Mouse (Mus musculus): ENCODE results near the gene Syce3. TPM values are rescaled to one million over a fixed set of nuclear protein-coding genes. Genes with fewer than 3 reads are reported as not detected.

The Syce3 gene
- total RNA-seq, 1 experiment = 4.5 TPM

GRCm38 (mm10) chr15:89426716-89427115 lies 16.4 kb upstream of the Syce3 start:
- H3K27ac ChIP-seq (ENCODE audit: insufficient read depth, low read depth, low read length, poor library complexity, severe bottlenecking) = no peak overlapping the region

GRCm38 (mm10) chr15:89425711-89426121 lies 15.4 kb upstream of the Syce3 start, which contains the start of gene Cpt1b:
Gene Cpt1b, minus strand, starts transcription at chr15:89425863.
- peaks cover 10% of the 10 kb centered on the region; the same call in 1 of the 2 replicates for H3K36me3 ChIP-seq (ENCODE audit: control insufficient read depth, insufficient read depth, low read length, poor library complexity, severe bottlenecking)
- H3K9me3 ChIP-seq (ENCODE audit: control insufficient read depth, insufficient read depth, low read depth, low read length) = no peaks in the 10 kb centered on the region
- DNase-seq (ENCODE audit: low read depth, low spot score) = no peak
- H3K27ac ChIP-seq (ENCODE audit: insufficient read depth, low read depth, low read length, poor library complexity, severe bottlenecking) = peak within 1 kb of the TSS; percentile 55; the same call in 1 of the 2 replicates
- peak within 1 kb of the TSS; percentile 16 for H3K9ac ChIP-seq (ENCODE audit: insufficient read depth, low read depth, low read length, poor library complexity, severe bottlenecking)
- in situ Hi-C loops (cut with MboI; ENCODE audit: low sequenced_read_pairs in 2 of 2, unreplicated experiment in 2 of 2) = no loop called here
- TF ChIP-seq HCFC1 (IDR thresholded peaks at IDR 0.05; ENCODE audit: borderline replicate concordance, insufficient read depth, low read length) = no peak
- no peak for TF ChIP-seq CHD2 (IDR thresholded peaks at IDR 0.05; ENCODE audit: low read depth, low read length)
- peak within 1 kb of the TSS; percentile 22 to 54; a peak in 3 of 4 replicates for H3K4me3 ChIP-seq (ENCODE audit: insufficient read depth in 1 of 2, low read depth in 1 of 2, low read length in 2 of 2, poor library complexity in 1 of 2, severe bottlenecking in 1 of 2)
- peaks cover 2 to 12% of the 10 kb centered on the region in 2 experiments; a peak in 3 of 4 replicates for H3K4me1 ChIP-seq (ENCODE audit: control insufficient read depth in 2 of 2, insufficient read depth in 2 of 2, low read length in 2 of 2, poor library complexity in 1 of 2)

More at GRCm38 (mm10) chr15:89426716-89427115, 16.4 kb upstream of the Syce3 start:
- in situ Hi-C loops (cut with MboI; ENCODE audit: low sequenced_read_pairs in 2 of 2, unreplicated experiment in 2 of 2) = no loop called here
- no peak for TF ChIP-seq CHD2 (IDR thresholded peaks at IDR 0.05; ENCODE audit: low read depth, low read length)
- no peak for TF ChIP-seq HCFC1 (IDR thresholded peaks at IDR 0.05; ENCODE audit: borderline replicate concordance, insufficient read depth, low read length)
- TF ChIP-seq MAFK (IDR thresholded peaks at IDR 0.05; ENCODE audit: insufficient read depth, low read depth, low read length) = no peak
- TF ChIP-seq ZC3H11A (IDR thresholded peaks at IDR 0.05; ENCODE audit: borderline replicate concordance, low read depth, low read length) = no peak
- TF ChIP-seq ZNF384 (IDR thresholded peaks at IDR 0.05; ENCODE audit: low read depth, low read length) = no peak
- H3K9me3 ChIP-seq (ENCODE audit: control insufficient read depth, insufficient read depth, low read depth, low read length) = no peaks in the 10 kb centered on the region
- no peak for DNase-seq (ENCODE audit: low read depth, low spot score)
- H3K36me3 ChIP-seq (ENCODE audit: control insufficient read depth, insufficient read depth, low read length, poor library complexity, severe bottlenecking) = peaks cover 10% of the 10 kb centered on the region; the same call in 1 of the 2 replicates
- H3K9ac ChIP-seq (ENCODE audit: insufficient read depth, low read depth, low read length, poor library complexity, severe bottlenecking) = no peak overlapping the region
- peaks cover 2 to 12% of the 10 kb centered on the region in 2 experiments; a peak in 3 of 4 replicates for H3K4me1 ChIP-seq (ENCODE audit: control insufficient read depth in 2 of 2, insufficient read depth in 2 of 2, low read length in 2 of 2, poor library complexity in 1 of 2)
- H3K4me3 ChIP-seq (ENCODE audit: insufficient read depth in 1 of 2, low read depth in 1 of 2, low read length in 2 of 2, poor library complexity in 1 of 2, severe bottlenecking in 1 of 2) = no peak overlapping the region

GRCm38 (mm10) chr15:89424621-89425020 lies 14.3 kb upstream of the Syce3 start:
- H3K9me3 ChIP-seq (ENCODE audit: control insufficient read depth, insufficient read depth, low read depth, low read length) = no peaks in the 10 kb centered on the region
- no peak overlapping the region for H3K27ac ChIP-seq (ENCODE audit: insufficient read depth, low read depth, low read length, poor library complexity, severe bottlenecking)
- TF ChIP-seq CHD2 (IDR thresholded peaks at IDR 0.05; ENCODE audit: low read depth, low read length) = no peak
- no peak for TF ChIP-seq ZNF384 (IDR thresholded peaks at IDR 0.05; ENCODE audit: low read depth, low read length)
- TF ChIP-seq MAFK (IDR thresholded peaks at IDR 0.05; ENCODE audit: insufficient read depth, low read depth, low read length) = no peak
- TF ChIP-seq ZC3H11A (IDR thresholded peaks at IDR 0.05; ENCODE audit: borderline replicate concordance, low read depth, low read length) = no peak
- no peak for TF ChIP-seq HCFC1 (IDR thresholded peaks at IDR 0.05; ENCODE audit: borderline replicate concordance, insufficient read depth, low read length)
- no peak overlapping the region for H3K9ac ChIP-seq (ENCODE audit: insufficient read depth, low read depth, low read length, poor library complexity, severe bottlenecking)
- peaks cover 10% of the 10 kb centered on the region; the same call in 1 of the 2 replicates for H3K36me3 ChIP-seq (ENCODE audit: control insufficient read depth, insufficient read depth, low read length, poor library complexity, severe bottlenecking)
- no peak overlapping the region for H3K4me3 ChIP-seq (ENCODE audit: insufficient read depth in 1 of 2, low read depth in 1 of 2, low read length in 2 of 2, poor library complexity in 1 of 2, severe bottlenecking in 1 of 2)
- peaks cover 2 to 12% of the 10 kb centered on the region in 2 experiments; a peak in 3 of 4 replicates for H3K4me1 ChIP-seq (ENCODE audit: control insufficient read depth in 2 of 2, insufficient read depth in 2 of 2, low read length in 2 of 2, poor library complexity in 1 of 2)
- DNase-seq (ENCODE audit: low read depth, low spot score) = no peak
- in situ Hi-C loops (cut with MboI; ENCODE audit: low sequenced_read_pairs in 2 of 2, unreplicated experiment in 2 of 2) = no loop called here

GRCm38 (mm10) chr15:89421938-89422337 lies 11.6 kb upstream of the Syce3 start:
- H3K9me3 ChIP-seq (ENCODE audit: control insufficient read depth, insufficient read depth, low read depth, low read length) = no peaks in the 10 kb centered on the region
- in situ Hi-C loops (cut with MboI; ENCODE audit: low sequenced_read_pairs in 2 of 2, unreplicated experiment in 2 of 2) = no loop called here
- no peak overlapping the region for H3K4me3 ChIP-seq (ENCODE audit: insufficient read depth in 1 of 2, low read depth in 1 of 2, low read length in 2 of 2, poor library complexity in 1 of 2, severe bottlenecking in 1 of 2)
- H3K36me3 ChIP-seq (ENCODE audit: control insufficient read depth, insufficient read depth, low read length, poor library complexity, severe bottlenecking) = peaks cover 7% of the 10 kb centered on the region; the same call in 1 of the 2 replicates
- no peak for TF ChIP-seq HCFC1 (IDR thresholded peaks at IDR 0.05; ENCODE audit: borderline replicate concordance, insufficient read depth, low read length)
- no peak for TF ChIP-seq CHD2 (IDR thresholded peaks at IDR 0.05; ENCODE audit: low read depth, low read length)
- TF ChIP-seq ZC3H11A (IDR thresholded peaks at IDR 0.05; ENCODE audit: borderline replicate concordance, low read depth, low read length) = no peak
- TF ChIP-seq MAFK (IDR thresholded peaks at IDR 0.05; ENCODE audit: insufficient read depth, low read depth, low read length) = no peak
- no peak for TF ChIP-seq ZNF384 (IDR thresholded peaks at IDR 0.05; ENCODE audit: low read depth, low read length)
- no peak overlapping the region for H3K27ac ChIP-seq (ENCODE audit: insufficient read depth, low read depth, low read length, poor library complexity, severe bottlenecking)
- H3K4me1 ChIP-seq (ENCODE audit: control insufficient read depth in 2 of 2, insufficient read depth in 2 of 2, low read length in 2 of 2, poor library complexity in 1 of 2) = peaks cover 2 to 7% of the 10 kb centered on the region in 2 experiments; a peak in 3 of 4 replicates
- no peak for DNase-seq (ENCODE audit: low read depth, low spot score)
- H3K9ac ChIP-seq (ENCODE audit: insufficient read depth, low read depth, low read length, poor library complexity, severe bottlenecking) = no peak overlapping the region

All from ES-E14 (cell line).